Mouse (Mus musculus): ENCODE data around the gene Tspan15. TPM values are rescaled to one million over a fixed set of nuclear protein-coding genes. Genes with fewer than 3 reads are reported as not detected.

Tspan15 gene
- polyA plus RNA-seq, 1 experiment from 2014 or later = 23.2 TPM

- Histone ChIP-seq H3K4me1 (ENCODE audit: control insufficient read depth, insufficient read depth, low read length) (no peaks in the 10 kb centered on the region), H3K4me3 (ENCODE audit: low read depth, low read length) (no peak overlapping the region), H3K27me3 (ENCODE audit: control insufficient read depth, insufficient read depth, low read depth, low read length) (no peaks in the 10 kb centered on the region), H3K4me2 (ENCODE audit: low read length) (no peak overlapping the region), H3K9me3 (replicated peaks; ENCODE audit: control insufficient read depth, low read length, poor library complexity, severe bottlenecking) (no peaks in the 10 kb centered on the region), H3K27ac (ENCODE audit: low read length) (no peak overlapping the region), H3K9ac (ENCODE audit: low read depth, low read length) (no peak overlapping the region), H3K36me3 (ENCODE audit: control insufficient read depth, insufficient read depth, low read length) (no peaks in the 10 kb centered on the region)
- no peak for ATAC-seq
- 82% methylated on average over 4 of the region's 4 CpGs for WGBS
Measured at GRCm38 (mm10) chr10:62189910-62190309, 41.1 kb downstream of the Tspan15 start.

- 76% methylated on average over 3 of the region's 3 CpGs for WGBS
- ATAC-seq = no peak
- H3K27ac ChIP-seq (ENCODE audit: low read length) = no peak overlapping the region
- no peak overlapping the region for H3K4me2 ChIP-seq (ENCODE audit: low read length)
- no peaks in the 10 kb centered on the region for H3K27me3 ChIP-seq (ENCODE audit: control insufficient read depth, insufficient read depth, low read depth, low read length)
- no peaks in the 10 kb centered on the region for H3K4me1 ChIP-seq (ENCODE audit: control insufficient read depth, insufficient read depth, low read length)
- no peak overlapping the region for H3K4me3 ChIP-seq (ENCODE audit: low read depth, low read length)
- no peaks in the 10 kb centered on the region for H3K36me3 ChIP-seq (ENCODE audit: control insufficient read depth, insufficient read depth, low read length)
- no peak overlapping the region for H3K9ac ChIP-seq (ENCODE audit: low read depth, low read length)
- no peaks in the 10 kb centered on the region for H3K9me3 ChIP-seq (replicated peaks; ENCODE audit: control insufficient read depth, low read length, poor library complexity, severe bottlenecking)
Measured at GRCm38 (mm10) chr10:62189303-62189702, 41.7 kb downstream of the Tspan15 start.

- WGBS = 20% methylated on average over 7 of the region's 7 CpGs
Measured at GRCm38 (mm10) chr10:62186882-62187281, 44.2 kb downstream of the Tspan15 start.

GRCm38 (mm10) chr10:62183053-62183452, 48.0 kb downstream of the Tspan15 start:
- ATAC-seq = peak; percentile 72
- Histone ChIP-seq H3K36me3 (ENCODE audit: control insufficient read depth, insufficient read depth, low read length) (no peaks in the 10 kb centered on the region), H3K4me1 (ENCODE audit: control insufficient read depth, insufficient read depth, low read length) (no peaks in the 10 kb centered on the region), H3K9me3 (replicated peaks; ENCODE audit: control insufficient read depth, low read length, poor library complexity, severe bottlenecking) (no peaks in the 10 kb centered on the region; the same call in 1 of the 2 replicates), H3K4me3 (ENCODE audit: low read depth, low read length) (no peak overlapping the region), H3K27ac (ENCODE audit: low read length) (no peak overlapping the region), H3K27me3 (ENCODE audit: control insufficient read depth, insufficient read depth, low read depth, low read length) (0 out of 2 replicates have a peak, but pooled peaks cover 5% of the 10 kb centered on the region), H3K9ac (ENCODE audit: low read depth, low read length) (no peak overlapping the region), H3K4me2 (ENCODE audit: low read length) (no peak overlapping the region)
- WGBS = 1% methylated on average over 10 of the region's 10 CpGs

More at GRCm38 (mm10) chr10:62186882-62187281, 44.2 kb downstream of the Tspan15 start:
- Histone ChIP-seq H3K36me3 (ENCODE audit: control insufficient read depth, insufficient read depth, low read length) (no peaks in the 10 kb centered on the region), H3K4me2 (ENCODE audit: low read length) (no peak overlapping the region), H3K9ac (ENCODE audit: low read depth, low read length) (no peak overlapping the region), H3K27ac (ENCODE audit: low read length) (no peak overlapping the region), H3K27me3 (ENCODE audit: control insufficient read depth, insufficient read depth, low read depth, low read length) (0 out of 2 replicates have a peak, but pooled peaks cover 5% of the 10 kb centered on the region), H3K4me3 (ENCODE audit: low read depth, low read length) (no peak overlapping the region), H3K4me1 (ENCODE audit: control insufficient read depth, insufficient read depth, low read length) (no peaks in the 10 kb centered on the region), H3K9me3 (replicated peaks; ENCODE audit: control insufficient read depth, low read length, poor library complexity, severe bottlenecking) (no peaks in the 10 kb centered on the region)
- peak; percentile 43; the same call in 1 of the 2 replicates for ATAC-seq

- no peak for ATAC-seq
- Histone ChIP-seq H3K4me3 (ENCODE audit: low read depth, low read length) (no peak overlapping the region), H3K27me3 (ENCODE audit: control insufficient read depth, insufficient read depth, low read depth, low read length) (0 out of 2 replicates have a peak, but pooled peaks cover 5% of the 10 kb centered on the region), H3K9ac (ENCODE audit: low read depth, low read length) (no peak overlapping the region), H3K36me3 (ENCODE audit: control insufficient read depth, insufficient read depth, low read length) (no peaks in the 10 kb centered on the region), H3K9me3 (replicated peaks; ENCODE audit: control insufficient read depth, low read length, poor library complexity, severe bottlenecking) (no peaks in the 10 kb centered on the region; the same call in 1 of the 2 replicates), H3K27ac (ENCODE audit: low read length) (no peak overlapping the region), H3K4me1 (ENCODE audit: control insufficient read depth, insufficient read depth, low read length) (no peaks in the 10 kb centered on the region), H3K4me2 (ENCODE audit: low read length) (no peak overlapping the region)
- 69% methylated on average over 6 of the region's 6 CpGs for WGBS
Measured at GRCm38 (mm10) chr10:62182471-62183014, 48.5 kb downstream of the Tspan15 start.

- Histone ChIP-seq H3K27me3 (ENCODE audit: control insufficient read depth, insufficient read depth, low read depth, low read length) (0 out of 2 replicates have a peak, but pooled peaks cover 5% of the 10 kb centered on the region), H3K4me3 (ENCODE audit: low read depth, low read length) (no peak overlapping the region), H3K9me3 (replicated peaks; ENCODE audit: control insufficient read depth, low read length, poor library complexity, severe bottlenecking) (no peaks in the 10 kb centered on the region; the same call in 1 of the 2 replicates), H3K27ac (ENCODE audit: low read length) (no peak overlapping the region), H3K4me2 (ENCODE audit: low read length) (no peak overlapping the region), H3K9ac (ENCODE audit: low read depth, low read length) (no peak overlapping the region), H3K36me3 (ENCODE audit: control insufficient read depth, insufficient read depth, low read length) (no peaks in the 10 kb centered on the region), H3K4me1 (ENCODE audit: control insufficient read depth, insufficient read depth, low read length) (no peaks in the 10 kb centered on the region)
- ATAC-seq = no peak
- 46% methylated on average over 3 of the region's 3 CpGs for WGBS
Measured at GRCm38 (mm10) chr10:62181701-62182100, 49.4 kb downstream of the Tspan15 start.

GRCm38 (mm10) chr10:62179944-62180343, 51.1 kb downstream of the Tspan15 start:
- H3K27ac ChIP-seq (ENCODE audit: low read length) = no peak overlapping the region
- no peak overlapping the region for H3K9ac ChIP-seq (ENCODE audit: low read depth, low read length)
- ATAC-seq = no peak
- peaks cover 10% of the 10 kb centered on the region; the same call in 1 of the 2 replicates for H3K27me3 ChIP-seq (ENCODE audit: control insufficient read depth, insufficient read depth, low read depth, low read length)
- no peaks in the 10 kb centered on the region for H3K36me3 ChIP-seq (ENCODE audit: control insufficient read depth, insufficient read depth, low read length)
- H3K9me3 ChIP-seq (replicated peaks; ENCODE audit: control insufficient read depth, low read length, poor library complexity, severe bottlenecking) = peaks cover 6% of the 10 kb centered on the region; the same call in 1 of the 2 replicates
- no peak overlapping the region for H3K4me3 ChIP-seq (ENCODE audit: low read depth, low read length)
- H3K4me1 ChIP-seq (ENCODE audit: control insufficient read depth, insufficient read depth, low read length) = no peaks in the 10 kb centered on the region; the same call in 1 of the 2 replicates
- 83% methylated on average over 3 of the region's 3 CpGs for WGBS
- H3K4me2 ChIP-seq (ENCODE audit: low read length) = no peak overlapping the region

GRCm38 (mm10) chr10:62174533-62175313, 56.3 kb downstream of the Tspan15 start:
- no peak overlapping the region for H3K4me3 ChIP-seq (ENCODE audit: low read depth, low read length)
- no peaks in the 10 kb centered on the region for H3K36me3 ChIP-seq (ENCODE audit: control insufficient read depth, insufficient read depth, low read length)
- peaks cover 7% of the 10 kb centered on the region; the same call in 1 of the 2 replicates for H3K27me3 ChIP-seq (ENCODE audit: control insufficient read depth, insufficient read depth, low read depth, low read length)
- H3K9ac ChIP-seq (ENCODE audit: low read depth, low read length) = no peak overlapping the region
- WGBS = 17% methylated on average over 15 of the region's 15 CpGs
- ATAC-seq = 0 out of 2 replicates have a peak, but pooled peaks have one; percentile 39
- no peak overlapping the region for H3K27ac ChIP-seq (ENCODE audit: low read length)
- no peak overlapping the region for H3K4me2 ChIP-seq (ENCODE audit: low read length)
- peaks cover 6% of the 10 kb centered on the region; the same call in 1 of the 2 replicates for H3K9me3 ChIP-seq (replicated peaks; ENCODE audit: control insufficient read depth, low read length, poor library complexity, severe bottlenecking)
- peaks cover 11% of the 10 kb centered on the region for H3K4me1 ChIP-seq (ENCODE audit: control insufficient read depth, insufficient read depth, low read length)

Data from midbrain, embryonic 16.5 days (tissue).